Mouse (Mus musculus): Measurements from ENCODE around the gene Ccr10. TPM values are rescaled to one million over a fixed set of nuclear protein-coding genes. Genes with fewer than 3 reads are reported as not detected.

Gene Ccr10
- total and polyA plus RNA-seq, 2 experiments from 2014 or later: 0.16 to 0.88 TPM

DNA sequence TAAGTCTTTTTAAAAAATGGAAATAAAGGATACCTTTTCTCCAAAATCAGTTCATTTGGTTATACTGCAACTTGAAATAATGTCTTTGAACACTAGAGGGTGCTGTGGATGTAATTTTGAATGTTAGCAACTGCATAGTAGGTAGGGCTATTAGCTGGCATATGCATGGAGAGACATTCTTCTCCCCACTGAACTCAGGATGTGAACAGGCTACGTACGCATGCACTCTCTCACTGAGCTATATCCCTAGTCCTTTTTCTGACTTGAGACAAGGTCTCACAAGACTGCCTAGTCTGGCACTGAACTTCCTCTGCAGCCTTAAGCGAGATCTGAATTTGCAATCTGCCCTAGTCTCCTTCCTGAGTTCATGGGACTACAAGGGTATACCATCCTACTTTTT is 36.7 kb upstream of the Ccr10 start:
- DNase-seq (ENCODE audit: low spot score): peak; percentile 94
- H3K27me3 ChIP-seq (ENCODE audit: insufficient read depth, low read length): no peaks in the 10 kb centered on the region
- no peaks in the 10 kb centered on the region for H3K4me1 ChIP-seq (ENCODE audit: insufficient read depth, low read length)
- peak; percentile 78 for TF ChIP-seq CTCF (IDR thresholded peaks at IDR 0.05; ENCODE audit: low read depth)
- no peaks in the 10 kb centered on the region for H3K9me3 ChIP-seq (ENCODE audit: low read length)
- no peak overlapping the region for H3K4me3 ChIP-seq (ENCODE audit: low read length)
- H3K4me2 ChIP-seq (ENCODE audit: low read depth, low read length): no peak overlapping the region
- WGBS: 42% methylated on average over 3 of the region's 3 CpGs
- H3K36me3 ChIP-seq (ENCODE audit: insufficient read depth, low read length): peaks cover 62% of the 10 kb centered on the region
- peak; percentile 64; the same call in 1 of the 2 replicates for ATAC-seq
- H3K9ac ChIP-seq (replicated peaks; ENCODE audit: low read length): no peak overlapping the region
- H3K27ac ChIP-seq: no peak overlapping the region

DNA sequence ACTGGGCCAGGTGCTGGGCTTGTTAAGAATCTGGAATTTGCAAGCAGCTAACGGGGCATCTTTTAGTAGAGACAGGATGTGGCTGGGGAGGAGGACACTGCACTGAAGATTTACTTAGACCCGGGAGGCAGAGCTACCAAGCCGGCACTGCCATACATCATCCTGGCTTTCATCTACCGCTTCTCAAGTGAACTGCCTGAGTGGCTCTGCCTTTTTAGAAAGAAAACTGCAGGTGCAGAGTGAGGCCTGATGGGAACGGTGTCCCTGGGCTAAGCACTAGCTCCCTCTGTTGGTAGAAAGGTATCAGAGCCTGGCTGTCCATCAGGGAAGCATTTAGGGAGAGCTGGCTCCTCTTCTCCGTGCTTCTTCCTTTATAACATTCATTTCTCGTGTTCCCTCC is 25.7 kb upstream of the Ccr10 start:
- H3K27me3 ChIP-seq (ENCODE audit: insufficient read depth, low read length): no peaks in the 10 kb centered on the region
- H3K4me1 ChIP-seq (ENCODE audit: insufficient read depth, low read length): no peaks in the 10 kb centered on the region
- TF ChIP-seq CTCF (IDR thresholded peaks at IDR 0.05; ENCODE audit: low read depth): peak; percentile 91
- WGBS: 17% methylated on average over 7 of the region's 7 CpGs
- no peak overlapping the region for H3K9ac ChIP-seq (replicated peaks; ENCODE audit: low read length)
- ATAC-seq (peak; percentile 70), DNase-seq (ENCODE audit: low spot score) (peak; percentile 84)
- no peak overlapping the region for H3K27ac ChIP-seq
- H3K36me3 ChIP-seq (ENCODE audit: insufficient read depth, low read length): peaks cover 40% of the 10 kb centered on the region
- H3K4me3 ChIP-seq (ENCODE audit: low read length): no peak overlapping the region
- no peaks in the 10 kb centered on the region for H3K9me3 ChIP-seq (ENCODE audit: low read length)
- H3K4me2 ChIP-seq (ENCODE audit: low read depth, low read length): no peak overlapping the region

DNA sequence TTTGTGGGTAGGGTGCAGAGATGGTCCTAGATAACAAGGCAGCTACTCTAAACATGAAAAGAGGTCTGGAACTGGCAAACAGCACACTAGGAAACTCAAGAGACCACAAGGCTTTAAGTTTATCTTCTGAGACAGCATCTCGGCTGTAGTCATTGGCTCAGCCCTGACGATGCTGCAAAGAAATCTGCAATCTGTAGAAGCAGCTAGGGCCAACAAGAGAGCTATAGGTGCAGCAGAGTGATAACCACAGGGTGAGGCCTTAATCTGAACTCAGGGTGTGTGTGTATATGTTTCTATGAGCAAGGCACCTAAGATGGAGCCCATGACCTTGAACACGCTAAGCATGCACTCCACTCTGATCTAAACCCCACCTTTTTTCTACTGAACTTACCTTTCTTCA is 24.3 kb upstream of the Ccr10 start:
- H3K36me3 ChIP-seq (ENCODE audit: insufficient read depth, low read length): peaks cover 40% of the 10 kb centered on the region
- no peak for ATAC-seq
- TF ChIP-seq CTCF (IDR thresholded peaks at IDR 0.05; ENCODE audit: low read depth): no peak
- no peak for DNase-seq (ENCODE audit: low spot score)
- no peak overlapping the region for H3K4me2 ChIP-seq (ENCODE audit: low read depth, low read length)
- H3K9ac ChIP-seq (replicated peaks; ENCODE audit: low read length): no peak overlapping the region
- no peaks in the 10 kb centered on the region for H3K4me1 ChIP-seq (ENCODE audit: insufficient read depth, low read length)
- H3K9me3 ChIP-seq (ENCODE audit: low read length): no peaks in the 10 kb centered on the region
- 93% methylated on average over 3 of the region's 3 CpGs for WGBS
- H3K27ac ChIP-seq: no peak overlapping the region
- no peaks in the 10 kb centered on the region for H3K27me3 ChIP-seq (ENCODE audit: insufficient read depth, low read length)
- no peak overlapping the region for H3K4me3 ChIP-seq (ENCODE audit: low read length)

DNA sequence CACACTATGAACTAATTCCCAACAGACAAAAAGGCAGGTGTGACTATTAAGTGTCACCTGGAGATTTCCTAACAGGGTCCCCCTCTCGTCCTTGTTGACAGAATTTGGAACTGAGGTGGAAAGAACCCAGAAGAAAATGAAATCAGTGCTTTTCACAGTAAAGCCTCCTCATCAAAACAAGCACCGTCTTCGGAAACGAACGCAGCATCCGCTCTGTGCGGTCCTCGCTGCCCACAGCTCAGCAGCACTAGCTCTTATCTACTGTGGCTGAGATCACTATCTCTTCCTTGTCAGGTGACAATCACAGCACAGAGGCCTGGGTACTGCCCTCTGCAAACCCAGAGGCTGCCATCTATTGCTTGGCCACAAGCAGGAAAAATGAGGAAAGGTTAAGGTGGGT is 20.9 kb upstream of the Ccr10 start:
- Histone ChIP-seq H3K4me1 (ENCODE audit: insufficient read depth, low read length) (no peaks in the 10 kb centered on the region), H3K9ac (replicated peaks; ENCODE audit: low read length) (no peak overlapping the region), H3K36me3 (ENCODE audit: insufficient read depth, low read length) (peaks cover 34% of the 10 kb centered on the region), H3K27ac (no peak overlapping the region), H3K4me3 (ENCODE audit: low read length) (no peak overlapping the region), H3K9me3 (ENCODE audit: low read length) (no peaks in the 10 kb centered on the region), H3K4me2 (ENCODE audit: low read depth, low read length) (no peak overlapping the region), H3K27me3 (ENCODE audit: insufficient read depth, low read length) (no peaks in the 10 kb centered on the region)
- DNase-seq (ENCODE audit: low spot score) (no peak), ATAC-seq (no peak)
- WGBS: 95% methylated on average over 8 of the region's 8 CpGs
- TF ChIP-seq CTCF (IDR thresholded peaks at IDR 0.05; ENCODE audit: low read depth): no peak

DNA sequence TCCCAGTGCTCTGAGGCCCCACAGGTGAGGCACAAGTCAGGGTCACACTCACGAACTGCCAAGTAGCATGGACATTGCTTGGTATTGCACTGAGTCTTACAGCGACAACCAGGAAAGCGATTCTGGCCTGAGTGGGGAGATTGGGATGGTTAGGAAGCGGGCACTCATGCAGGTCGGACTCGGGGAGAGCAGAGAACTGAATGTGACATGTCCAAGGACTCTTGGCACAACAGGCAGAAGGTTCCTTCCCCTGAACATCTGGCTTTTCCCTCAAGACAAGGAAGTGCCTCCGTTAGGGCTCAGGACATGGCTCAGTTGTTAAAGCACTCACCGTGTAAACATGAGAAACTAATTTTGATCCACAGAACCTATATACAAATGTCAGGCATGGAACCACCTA is 20.3 kb upstream of the Ccr10 start:
- Histone ChIP-seq H3K4me3 (ENCODE audit: low read length) (no peak overlapping the region), H3K27ac (no peak overlapping the region), H3K9ac (replicated peaks; ENCODE audit: low read length) (no peak overlapping the region), H3K4me2 (ENCODE audit: low read depth, low read length) (no peak overlapping the region), H3K4me1 (ENCODE audit: insufficient read depth, low read length) (no peaks in the 10 kb centered on the region), H3K36me3 (ENCODE audit: insufficient read depth, low read length) (peaks cover 34% of the 10 kb centered on the region), H3K9me3 (ENCODE audit: low read length) (no peaks in the 10 kb centered on the region), H3K27me3 (ENCODE audit: insufficient read depth, low read length) (no peaks in the 10 kb centered on the region)
- DNase-seq (ENCODE audit: low spot score): no peak
- TF ChIP-seq CTCF (IDR thresholded peaks at IDR 0.05; ENCODE audit: low read depth): no peak
- no peak for ATAC-seq
- WGBS: 86% methylated on average over 8 of the region's 8 CpGs

DNA sequence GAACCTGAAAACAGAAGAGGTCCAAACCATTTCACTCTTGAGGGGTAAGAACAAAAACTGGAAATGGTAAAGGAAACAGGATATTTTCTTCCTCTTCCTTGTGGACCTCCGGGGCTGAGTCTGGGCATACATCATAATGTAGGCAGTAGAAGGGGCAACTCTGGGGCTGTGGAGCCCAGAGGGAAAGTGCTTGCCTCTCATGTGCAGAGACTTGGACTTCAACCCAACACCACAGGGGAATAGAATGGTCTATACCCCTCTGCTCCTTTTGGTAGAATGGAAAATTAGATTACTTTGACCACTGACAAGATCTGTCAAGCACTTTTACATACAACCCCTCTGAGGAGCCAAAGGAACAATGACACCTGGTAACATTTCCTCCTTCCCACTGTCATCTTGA is 19.9 kb upstream of the Ccr10 start:
- Histone ChIP-seq H3K4me1 (ENCODE audit: insufficient read depth, low read length) (peaks cover 1% of the 10 kb centered on the region; the same call in 1 of the 2 replicates), H3K27ac (no peak overlapping the region), H3K36me3 (ENCODE audit: insufficient read depth, low read length) (peaks cover 31% of the 10 kb centered on the region), H3K9ac (replicated peaks; ENCODE audit: low read length) (no peak overlapping the region), H3K27me3 (ENCODE audit: insufficient read depth, low read length) (no peaks in the 10 kb centered on the region), H3K9me3 (ENCODE audit: low read length) (no peaks in the 10 kb centered on the region), H3K4me3 (ENCODE audit: low read length) (no peak overlapping the region), H3K4me2 (ENCODE audit: low read depth, low read length) (no peak overlapping the region)
- DNase-seq (ENCODE audit: low spot score) (no peak), ATAC-seq (no peak)
- 95% methylated on average over 1 of the region's 1 CpGs for WGBS
- TF ChIP-seq CTCF (IDR thresholded peaks at IDR 0.05; ENCODE audit: low read depth): no peak

DNA sequence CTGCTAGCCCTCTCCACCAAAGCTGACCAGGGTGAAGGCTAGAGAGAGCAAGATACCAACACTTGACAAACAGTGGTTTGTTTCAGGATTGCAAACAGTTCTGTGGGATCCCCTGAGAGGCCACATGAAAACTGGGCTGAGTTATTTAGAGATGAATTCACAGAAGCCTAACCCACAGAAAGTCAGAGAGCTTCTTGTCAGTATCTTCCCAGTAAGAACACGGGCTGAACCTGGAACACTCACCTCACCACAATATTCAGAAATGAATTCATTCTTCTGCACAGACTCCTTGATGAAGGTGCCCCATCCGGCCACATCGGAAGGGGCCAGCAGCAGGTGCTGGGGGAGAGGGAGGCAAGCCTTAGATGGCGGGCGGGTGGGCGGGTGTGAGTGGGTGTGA is 19.4 kb upstream of the Ccr10 start:
- H3K27me3 ChIP-seq (ENCODE audit: insufficient read depth, low read length): no peaks in the 10 kb centered on the region
- H3K9ac ChIP-seq (replicated peaks; ENCODE audit: low read length): no peak overlapping the region
- WGBS: 91% methylated on average over 6 of the region's 6 CpGs
- no peak for ATAC-seq
- H3K27ac ChIP-seq: no peak overlapping the region
- H3K4me2 ChIP-seq (ENCODE audit: low read depth, low read length): no peak overlapping the region
- H3K4me1 ChIP-seq (ENCODE audit: insufficient read depth, low read length): peaks cover 6% of the 10 kb centered on the region; the same call in 1 of the 2 replicates
- H3K4me3 ChIP-seq (ENCODE audit: low read length): no peak overlapping the region
- no peaks in the 10 kb centered on the region for H3K9me3 ChIP-seq (ENCODE audit: low read length)
- H3K36me3 ChIP-seq (ENCODE audit: insufficient read depth, low read length): peaks cover 26% of the 10 kb centered on the region
- TF ChIP-seq CTCF (IDR thresholded peaks at IDR 0.05; ENCODE audit: low read depth): no peak
- DNase-seq (ENCODE audit: low spot score): no peak

All from hindbrain, postnatal 0 days (tissue).